Comparison of ENCODE assay signal across 10 mouse cellular contexts in the genomic region with DNA sequence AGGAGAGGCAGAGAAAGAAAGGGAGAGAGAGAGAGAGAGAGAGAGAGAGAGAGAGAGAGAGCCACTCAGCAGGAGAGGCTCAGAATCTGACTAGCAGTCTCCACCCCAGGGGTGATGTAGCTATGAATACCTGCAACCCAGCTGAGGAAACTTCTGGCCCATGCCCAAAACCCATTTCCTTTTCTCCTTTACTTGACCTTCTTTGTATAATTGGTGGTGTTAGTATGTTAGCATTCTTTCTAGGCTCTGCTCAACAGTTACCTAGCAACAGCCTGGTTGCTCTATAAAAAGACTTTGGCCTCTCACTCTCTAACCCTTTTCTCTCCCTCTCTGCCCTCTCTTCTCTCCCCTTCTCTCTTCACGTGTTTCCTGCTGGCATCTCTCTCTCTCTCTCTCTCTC. TPM values are rescaled to one million over a fixed set of nuclear protein-coding genes. Genes with fewer than 3 reads are reported as not detected.
A peak's percentile ranks its signal among the peaks of the same experiment; 100 is the strongest.
DNase-seq lines count a peak whose midpoint lies in the region; ATAC-seq lines count a peak whose summit lies in the region.
"Had no signal": no experiment of that assay in that cellular context is flagged by ENCODE, and none has a peak within 500 bp of the region (broad histone marks: within the 10 kb centered on the region; RNA-seq: fewer than 3 reads in every experiment).

No protein-coding gene starts in this region.

- ATAC-seq in midbrain, embryonic 14.5 days (ENCODE audit: low FRiP score, low TSS enrichment): no peak
- ATAC-seq in midbrain, embryonic 15.5 days (replicated peaks): no peak; the same call in 1 of the 2 replicates

- H3K36me3 ChIP-seq in midbrain, embryonic 14.5 days (ENCODE audit: control insufficient read depth, insufficient read depth, low read length): no peaks in the 10 kb centered on the region
- H3K36me3 ChIP-seq in midbrain, embryonic 15.5 days (replicated peaks): no peaks in the 10 kb centered on the region
- H3K36me3 ChIP-seq in splenic B cell, adult 2 months (ENCODE audit: control insufficient read depth, insufficient read depth, low read length, poor library complexity, severe bottlenecking): peaks cover 2% of the 10 kb centered on the region

- no peak overlapping the region for H3K4me3 ChIP-seq in midbrain, embryonic 14.5 days (replicated peaks; ENCODE audit: low read depth, low read length)
- no peak overlapping the region for H3K4me3 ChIP-seq in midbrain, embryonic 15.5 days

- H3K4me2 ChIP-seq in midbrain, embryonic 14.5 days (ENCODE audit: low read length): no peak overlapping the region
- H3K4me2 ChIP-seq in midbrain, embryonic 15.5 days: no peak overlapping the region

- DNase-seq in adrenal gland, adult 8-10 months: peak; percentile 42
- no peak for DNase-seq in adrenal gland, postnatal 4 days (ENCODE audit: low spot score in 2 of 2)
- peak; percentile 31 for DNase-seq in midbrain, embryonic 14.5 days
- peak; percentile 87 to 91 for DNase-seq in heart, adult 9 months (ENCODE audit: low spot score in 2 of 2)
- peak; percentile 94 for DNase-seq in kidney, postnatal 14 days
- peak; percentile 83 for DNase-seq in splenic B cell, adult 2 months (ENCODE audit: low read depth, low spot score)
- DNase-seq in cerebellum, adult 9-10 months: no peak

- 0 out of 2 replicates have a peak, but pooled peaks cover 4% of the 10 kb centered on the region for H3K4me1 ChIP-seq in midbrain, embryonic 14.5 days (ENCODE audit: control insufficient read depth, insufficient read depth, low read length)
- 0 out of 2 replicates have a peak, but pooled peaks cover 3% of the 10 kb centered on the region for H3K4me1 ChIP-seq in midbrain, embryonic 15.5 days

- H3K27ac ChIP-seq in midbrain, embryonic 14.5 days (replicated peaks; ENCODE audit: low read depth, low read length): no peak overlapping the region
- H3K27ac ChIP-seq in midbrain, embryonic 15.5 days: no peak overlapping the region
- H3K27ac ChIP-seq: liver, embryonic 14.5 days had no signal

- H3K9ac ChIP-seq in midbrain, embryonic 14.5 days (replicated peaks; ENCODE audit: low read length): no peak overlapping the region
- no peak overlapping the region for H3K9ac ChIP-seq in midbrain, embryonic 15.5 days
- H3K9ac ChIP-seq: liver, embryonic 14.5 days had no signal

- no peaks in the 10 kb centered on the region for H3K9me3 ChIP-seq in midbrain, embryonic 14.5 days (ENCODE audit: control insufficient read depth, low read length)
- H3K9me3 ChIP-seq in midbrain, embryonic 15.5 days: no peaks in the 10 kb centered on the region

- 0% methylated on average over 1 of the region's 1 CpGs for WGBS in midbrain, embryonic 14.5 days
- WGBS in midbrain, embryonic 15.5 days: 5% methylated on average over 1 of the region's 1 CpGs

- no peaks in the 10 kb centered on the region for H3K27me3 ChIP-seq in midbrain, embryonic 14.5 days (ENCODE audit: control insufficient read depth, insufficient read depth, low read length)
- no peaks in the 10 kb centered on the region for H3K27me3 ChIP-seq in midbrain, embryonic 15.5 days (replicated peaks)
- H3K27me3 ChIP-seq in splenic B cell, adult 2 months (ENCODE audit: control insufficient read depth, insufficient read depth, low read length, poor library complexity, severe bottlenecking): no peaks in the 10 kb centered on the region

RNA-seq across cellular contexts. Expression of a gene that starts 7.1 kb away (rescaled TPM):
- total RNA-seq in adrenal gland, adult 8-10 months (2022): under 1 TPM in 3 of 4 experiments, not detected in 1; 0.28 to 0.83 (median 0.52) TPM
- not detected for total RNA-seq in adrenal gland, postnatal 4 days (2021)
- not detected in 2 replicates for polyA plus RNA-seq in midbrain, embryonic 14.5 days (2014; fragmentation: Nextera tagmentation; extraction: Ambion mirVana)
- polyA plus RNA-seq in midbrain, embryonic 15.5 days (2015; fragmentation: Nextera tagmentation; extraction: Ambion mirVana): not detected in 2 replicates
- polyA plus RNA-seq: C2C12 had no signal

RNA-seq across cellular contexts. Expression of a gene that starts 7.1 kb away (rescaled TPM):
- total RNA-seq in adrenal gland, adult 8-10 months (2022): 1 to 10 TPM; 1.9 to 6.3 (median 3.6) TPM
- 1 to 10 TPM; 2.8 to 6.3 TPM for total RNA-seq in adrenal gland, postnatal 4 days (2021)
- 1.00 TPM in 1 of 2 replicates, not detected in the other for polyA plus RNA-seq in midbrain, embryonic 14.5 days (2014; fragmentation: Nextera tagmentation; extraction: Ambion mirVana)
- polyA plus RNA-seq in midbrain, embryonic 15.5 days (2015; fragmentation: Nextera tagmentation; extraction: Ambion mirVana): 0.88 TPM in 1 of 2 replicates, not detected in the other
- polyA plus RNA-seq: C2C12 had no signal

RNA-seq across cellular contexts. Expression of a gene that starts 13.4 kb away (rescaled TPM):
- total RNA-seq in adrenal gland, adult 8-10 months (2022): 10 to 100 TPM in 3 of 4 experiments, 1 to 10 TPM in 1; 7.4 to 18.7 (median 11.0) TPM
- total RNA-seq in adrenal gland, postnatal 4 days (2021): 10 to 100 TPM; 16.3 to 18.0 TPM
- 2.8 and 5.2 TPM in 2 replicates for polyA plus RNA-seq in midbrain, embryonic 14.5 days (2014; fragmentation: Nextera tagmentation; extraction: Ambion mirVana)
- 4.8 and 5.8 TPM in 2 replicates for polyA plus RNA-seq in midbrain, embryonic 15.5 days (2015; fragmentation: Nextera tagmentation; extraction: Ambion mirVana)
- polyA plus RNA-seq: C2C12 had no signal

RNA-seq across cellular contexts. Expression of a gene that starts 17.5 kb away (rescaled TPM):
- total RNA-seq in adrenal gland, adult 8-10 months (2022): 10 to 100 TPM; 53.5 to 89.6 (median 66.6) TPM
- 10 to 100 TPM; 70.3 to 72.9 TPM for total RNA-seq in adrenal gland, postnatal 4 days (2021)
- 3.9 and 8.0 TPM in 2 replicates for polyA plus RNA-seq in midbrain, embryonic 14.5 days (2014; fragmentation: Nextera tagmentation; extraction: Ambion mirVana)
- 6.6 and 6.8 TPM in 2 replicates for polyA plus RNA-seq in midbrain, embryonic 15.5 days (2015; fragmentation: Nextera tagmentation; extraction: Ambion mirVana)
- polyA plus RNA-seq: C2C12 had no signal

RNA-seq across cellular contexts. Expression of a gene that starts 20.5 kb away (rescaled TPM):
- total RNA-seq in adrenal gland, adult 8-10 months (2022): 10 to 100 TPM; 13.9 to 22.5 (median 16.9) TPM
- total RNA-seq in adrenal gland, postnatal 4 days (2021): 10 to 100 TPM; 19.9 to 24.1 TPM
- polyA plus RNA-seq in midbrain, embryonic 14.5 days (2014; fragmentation: Nextera tagmentation; extraction: Ambion mirVana): 0.71 and 0.78 TPM in 2 replicates
- 0.71 and 1.6 TPM in 2 replicates for polyA plus RNA-seq in midbrain, embryonic 15.5 days (2015; fragmentation: Nextera tagmentation; extraction: Ambion mirVana)
- polyA plus RNA-seq: C2C12 had no signal

Comparison
In these comparisons a context has a peak if more than half of its experiments do, and no peak if none do; other contexts are left out.
1. DNase-seq: peak in adrenal gland, adult 8-10 months (single experiment), midbrain, embryonic 14.5 days (single experiment), heart, adult 9 months (2 of 2), kidney, postnatal 14 days (single experiment) and splenic B cell, adult 2 months (single experiment); none in adrenal gland, postnatal 4 days (0 of 2) and cerebellum, adult 9-10 months (single experiment).